Mouse (Mus musculus): ENCODE data around the gene Mavs.
A peak's percentile ranks its signal among the peaks of the same experiment; 100 is the strongest.

GRCm38 (mm10) chr2:131262213-131262672 lies 28.4 kb downstream of the Mavs start, which contains the start of gene Pank2:
- TF ChIP-seq CTCF (IDR thresholded peaks at IDR 0.05; ENCODE audit: insufficient read depth, low read depth, low read length): no peak
- TF ChIP-seq POLR2A (IDR thresholded peaks at IDR 0.05; ENCODE audit: insufficient read depth, low read depth, low read length): peak; percentile 92

Data from olfactory bulb, adult 2 months (tissue).